Mouse (Mus musculus) R1 (cell line): ENCODE results near the gene Ewsr1.

ENCODE experiments used
- DNase-seq: peaks from one replicate; pipeline ENCODE4 v3.0.0-alpha.2; 2018; ENCODE audit warnings: low read depth, low spot score

The Ewsr1 gene

GRCm38 (mm10) chr11:5057856-5058641 lies 41.0 kb downstream of the Ewsr1 start, which contains the start of gene Rasl10a:
Gene Rasl10a (plus strand): TSS chr11:5058128.
- no peak for DNase-seq

- no peak for DNase-seq
Measured at GRCm38 (mm10) chr11:5057541-5057855, 41.6 kb downstream of the Ewsr1 start.

- no peak for DNase-seq
Measured at GRCm38 (mm10) chr11:5057064-5057463, 42.0 kb downstream of the Ewsr1 start.

GRCm38 (mm10) chr11:5055945-5056938 lies 42.8 kb downstream of the Ewsr1 start:
- DNase-seq, result no peak

GRCm38 (mm10) chr11:5054874-5055273 lies 44.2 kb downstream of the Ewsr1 start:
- no peak for DNase-seq

- peak; percentile 62 for DNase-seq
Measured at GRCm38 (mm10) chr11:5054151-5054550, 44.9 kb downstream of the Ewsr1 start.

- peak; percentile 68 for DNase-seq
Measured at GRCm38 (mm10) chr11:5052200-5052854, 46.7 kb downstream of the Ewsr1 start.

- no peak for DNase-seq
Measured at GRCm38 (mm10) chr11:5051629-5052028, 47.4 kb downstream of the Ewsr1 start.

GRCm38 (mm10) chr11:5046321-5046926 lies 52.6 kb downstream of the Ewsr1 start:
- DNase-seq, result peak; percentile 83

GRCm38 (mm10) chr11:5042645-5043381 lies 56.3 kb downstream of the Ewsr1 start:
- no peak for DNase-seq

- no peak for DNase-seq
Measured at GRCm38 (mm10) chr11:5041144-5041780, 57.8 kb downstream of the Ewsr1 start.

- peak; percentile 60 for DNase-seq
Measured at GRCm38 (mm10) chr11:5040585-5040984, 58.5 kb downstream of the Ewsr1 start.

- no peak for DNase-seq
Measured at GRCm38 (mm10) chr11:5037146-5037854, 61.8 kb downstream of the Ewsr1 start.

GRCm38 (mm10) chr11:5035421-5035820 lies 63.6 kb downstream of the Ewsr1 start:
- DNase-seq, result no peak

GRCm38 (mm10) chr11:5033136-5033535 lies 65.9 kb downstream of the Ewsr1 start:
- no peak for DNase-seq

- DNase-seq, result no peak
Measured at GRCm38 (mm10) chr11:5032706-5033105, 66.4 kb downstream of the Ewsr1 start.

- DNase-seq, result no peak
Measured at GRCm38 (mm10) chr11:5028228-5028627, 70.8 kb downstream of the Ewsr1 start.

GRCm38 (mm10) chr11:5025108-5025507 lies 74.0 kb downstream of the Ewsr1 start:
- no peak for DNase-seq
